Mouse (Mus musculus): ENCODE measurements around the gene Cd3eap. TPM values are rescaled to one million over a fixed set of nuclear protein-coding genes. Genes with fewer than 3 reads are reported as not detected.

Cd3eap gene
- 10 to 100 TPM; 11.4 to 11.5 TPM for total RNA-seq (2021)
- long read RNA-seq, experiment 1, transcript Cd3eap-201 (3 exons, 2,239 nt), result major isoform, 19 of 24 reads
- long read RNA-seq, experiment 1, partial matches to known transcripts, result 1 of 24 reads
- long read RNA-seq, experiment 1, other reads (novel, unspliced or antisense), result 4 of 24 reads
- long read RNA-seq, experiment 2, transcript Cd3eap-201 (3 exons, 2,239 nt), result major isoform, 15 of 27 reads
- long read RNA-seq, experiment 2, partial matches to known transcripts, result 0 of 27 reads
- long read RNA-seq, experiment 2, other reads (novel, unspliced or antisense), result 12 of 27 reads

DNA sequence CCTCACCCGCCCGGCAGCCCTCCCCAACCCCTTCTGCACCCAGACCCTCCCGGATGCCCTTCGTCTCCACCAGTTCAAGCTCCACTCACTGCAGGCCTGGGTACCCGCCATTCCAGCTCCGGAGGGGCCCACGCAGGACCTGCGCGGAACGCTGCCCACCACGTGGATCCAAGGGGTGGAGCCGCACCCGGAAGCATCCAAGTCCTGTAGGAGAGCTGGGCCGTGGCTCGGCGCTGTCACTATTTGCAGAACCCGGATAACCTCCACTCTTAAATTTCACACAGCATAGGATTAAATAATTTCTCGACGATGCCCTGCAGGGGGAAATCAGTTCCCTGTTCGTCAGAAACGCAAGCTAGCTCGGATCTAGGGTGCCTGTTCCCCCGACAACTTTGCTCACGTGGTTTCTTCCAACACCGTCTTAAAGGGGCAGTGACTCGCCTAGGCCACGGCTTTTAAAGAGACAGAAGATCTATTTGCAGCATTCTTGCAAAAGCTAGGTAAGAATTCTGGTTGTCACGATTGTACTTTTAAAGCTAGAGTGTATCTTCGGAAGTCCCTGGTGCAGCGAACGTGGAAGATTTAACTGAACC lies at the start of gene Cd3eap, which contains the start of gene Ppp1r13l:
Gene Cd3eap, minus strand, starts transcription at position 185 of the 593 bp plus-strand sequence.
Gene Ppp1r13l, plus strand, starts transcription at position 451 of the 593 bp plus-strand sequence.
- intact Hi-C loops (cut with DNase I), result no loop called here
- DNase-seq, result peak; percentile 92
- Histone ChIP-seq H3K4me3 (peak within 1 kb of the TSS; percentile 88), H3K27ac (peak within 1 kb of the TSS; percentile 94)
- no peak for TF ChIP-seq CTCF (IDR thresholded peaks at IDR 0.05)

DNA sequence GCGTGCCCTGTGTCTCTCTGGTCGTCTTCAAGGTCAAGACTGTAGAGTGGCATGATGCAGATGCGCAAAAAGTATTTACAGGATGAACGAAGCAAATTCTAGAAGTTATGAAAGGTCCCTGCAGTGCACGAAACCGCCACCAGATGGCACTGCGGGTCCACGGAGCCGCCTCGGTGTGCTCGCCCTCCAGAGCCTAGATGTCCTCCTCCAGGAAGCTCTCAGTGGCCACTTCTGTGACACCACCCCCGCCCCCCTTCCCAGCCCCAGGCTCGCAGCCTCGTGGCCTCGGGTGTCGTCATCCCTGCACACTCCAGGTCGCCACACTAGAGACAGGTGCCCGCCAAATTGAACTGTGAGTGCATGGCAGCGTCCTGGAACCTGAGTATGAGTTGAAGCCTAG lies 46.1 kb upstream of the Cd3eap start:
- H3K4me3 ChIP-seq, result peak overlapping the region; percentile 46
- intact Hi-C loops (cut with DNase I), result loop anchor here (5.0 to 10.0 kb wide), 3 partner anchors 52 to 169 kb away; partner anchors contain the start of genes Bloc1s3, Gemin7, Mark4 and Trappc6a

DNA sequence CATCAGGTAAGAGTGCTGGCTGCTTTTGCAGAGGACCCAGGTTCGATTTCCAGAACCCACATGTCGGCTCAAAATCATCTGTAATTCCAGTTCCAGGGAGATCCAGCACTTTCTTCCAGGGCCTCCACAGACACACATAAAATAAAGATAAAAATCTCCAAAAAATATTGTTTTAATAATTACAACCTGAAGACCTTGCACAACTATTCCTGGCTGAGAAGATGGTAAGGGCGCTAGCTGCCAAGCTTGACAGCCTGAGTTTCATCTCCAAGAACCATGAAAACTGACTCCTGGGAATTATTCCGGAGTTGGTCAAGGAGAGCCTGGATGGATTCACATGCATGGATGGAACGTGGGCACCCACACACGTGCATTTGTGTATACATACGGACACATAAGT lies 45.2 kb upstream of the Cd3eap start, which contains the start of gene Ckm:
Gene Ckm, plus strand, starts transcription at position 301 of the 400 bp plus-strand sequence.
- H3K4me3 ChIP-seq, result peak within 1 kb of the TSS; percentile 79
- peak within 1 kb of the TSS; percentile 78 for H3K27ac ChIP-seq
- intact Hi-C loops (cut with DNase I), result loop anchor here (10.0 kb wide), 2 partner anchors 100 to 170 kb away; partner anchors contain the start of genes Bloc1s3, Gemin7, Trappc6a and Zfp296
- TF ChIP-seq CTCF (IDR thresholded peaks at IDR 0.05), result no peak
- DNase-seq, result no peak

More for the DNA sequence above, 46.1 kb upstream of the Cd3eap start:
- peak; percentile 87 for DNase-seq
- no peak; the same call in none of the 2 replicates for TF ChIP-seq CTCF (IDR thresholded peaks at IDR 0.05)
- H3K27ac ChIP-seq, result peak overlapping the region; percentile 78

DNA sequence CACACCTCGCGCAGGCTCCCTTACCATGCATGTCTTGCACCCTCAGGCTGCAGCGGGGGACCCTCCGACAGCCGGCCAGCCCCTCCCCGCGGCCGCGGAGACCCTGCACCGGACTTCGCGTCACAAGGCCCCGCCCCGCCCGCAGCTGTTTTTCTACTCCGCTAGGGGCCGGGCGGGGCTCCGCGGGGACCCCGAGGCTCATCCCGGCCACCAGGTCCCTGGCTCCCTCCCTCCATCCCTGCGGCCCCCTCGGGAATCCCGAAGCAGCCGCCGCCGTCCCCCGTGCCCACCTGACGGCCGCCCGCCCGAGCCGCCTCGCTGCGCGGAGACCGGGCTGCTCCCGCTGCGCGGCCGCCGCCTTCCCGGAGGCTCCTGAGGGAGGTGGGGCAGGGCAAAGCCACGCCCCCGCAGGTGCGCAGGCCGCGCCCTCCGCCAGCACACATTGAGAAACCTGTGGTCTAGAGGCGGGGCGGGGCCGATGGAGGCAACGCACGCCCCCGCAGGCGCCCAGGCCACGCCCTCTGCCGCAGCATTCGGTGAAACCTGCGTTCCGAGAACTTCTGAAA lies 44.5 kb upstream of the Cd3eap start, which contains the start of gene Klc3:
Gene Klc3, minus strand, starts transcription at position 374 of the 566 bp plus-strand sequence.
- no peak for TF ChIP-seq CTCF (IDR thresholded peaks at IDR 0.05)
- Histone ChIP-seq H3K27ac (0 out of 2 replicates have a peak within 1 kb of the TSS, but pooled peaks have one; percentile 3), H3K4me3 (peak within 1 kb of the TSS; percentile 79)
- DNase-seq, result peak; percentile 74
- intact Hi-C loops (cut with DNase I), result loop anchor here (10.0 kb wide), 2 partner anchors 101 to 171 kb away; partner anchors contain the start of genes Bloc1s3, Gemin7, Trappc6a and Zfp296

- Histone ChIP-seq H3K4me3 (no peak overlapping the region), H3K27ac (no peak overlapping the region)
- intact Hi-C loops (cut with DNase I), result loop anchor here (10.0 kb wide), 2 partner anchors 102 to 172 kb away; partner anchors contain the start of genes Bloc1s3, Gemin7, Trappc6a and Zfp296
- no peak for DNase-seq
- TF ChIP-seq CTCF (IDR thresholded peaks at IDR 0.05), result no peak
Measured at GRCm38 (mm10) chr7:19402535-19403112, 43.3 kb upstream of the Cd3eap start.

DNA sequence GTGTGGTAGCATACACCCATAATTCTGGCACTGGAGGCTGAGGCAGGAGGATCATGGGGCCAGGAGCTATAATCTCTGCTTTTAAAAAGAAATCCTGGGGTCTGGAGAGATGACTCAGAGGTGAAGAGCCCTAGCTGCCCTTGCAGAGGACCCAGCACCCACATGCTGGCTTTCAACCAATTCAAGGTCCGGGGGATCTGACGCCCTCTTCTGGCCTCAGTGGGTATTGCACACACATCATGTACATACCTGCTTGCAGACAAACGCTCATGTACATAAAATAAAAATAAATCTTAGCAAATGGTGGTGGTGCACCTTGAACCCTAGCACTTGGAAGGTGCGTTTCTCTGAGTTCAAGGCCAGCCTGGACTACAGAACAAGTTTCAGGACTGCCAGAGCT lies 41.7 kb upstream of the Cd3eap start:
- no peak for DNase-seq
- peak; percentile 40 for TF ChIP-seq CTCF (IDR thresholded peaks at IDR 0.05)
- intact Hi-C loops (cut with DNase I), result loop anchor here (10.0 kb wide), 2 partner anchors 104 to 174 kb away; partner anchors contain the start of genes Bloc1s3, Gemin7, Trappc6a and Zfp296

DNA sequence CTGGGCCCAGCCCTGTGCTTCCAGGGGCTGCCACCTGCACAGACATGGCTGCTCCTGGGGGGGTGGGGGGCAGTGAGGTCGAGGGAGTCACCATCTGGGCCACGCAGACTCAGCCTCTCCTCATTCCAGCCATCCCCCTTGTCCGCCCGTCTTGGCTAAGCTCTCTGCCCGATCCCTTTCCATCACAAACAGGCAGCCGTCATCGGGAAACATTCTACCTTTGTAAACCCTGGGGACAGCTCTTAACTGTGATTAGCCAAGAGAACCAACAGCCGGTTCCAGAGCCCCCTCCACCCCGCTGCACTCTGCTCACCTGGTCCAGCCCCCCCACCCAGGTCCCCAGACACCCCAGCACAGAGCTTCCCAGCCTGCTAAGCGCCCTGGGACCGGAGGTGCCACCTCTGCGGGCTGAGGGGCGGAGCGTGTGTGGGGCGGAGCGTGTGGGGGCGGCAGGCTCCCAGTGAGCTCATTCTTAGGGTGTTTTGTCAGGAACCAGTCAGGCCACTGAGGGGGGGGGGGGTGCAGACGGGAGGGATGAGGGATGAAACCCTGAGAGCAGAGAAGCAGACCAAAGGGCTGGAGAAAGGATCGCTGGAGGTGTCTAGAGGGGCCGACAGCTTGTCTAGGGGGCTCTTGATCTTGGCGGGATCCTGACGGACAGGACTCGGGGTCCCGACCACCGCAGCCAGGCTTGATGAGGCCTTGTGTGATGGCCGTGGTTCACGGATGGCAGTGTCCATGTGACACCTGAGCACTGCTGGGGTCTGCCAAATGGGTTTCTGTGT lies 40.4 kb upstream of the Cd3eap start:
- Histone ChIP-seq H3K4me3 (peak overlapping the region; percentile 49), H3K27ac (no peak overlapping the region)
- TF ChIP-seq CTCF (IDR thresholded peaks at IDR 0.05), result no peak
- intact Hi-C loops (cut with DNase I), result loop anchor here (10.0 kb wide), 2 partner anchors 105 to 175 kb away; partner anchors contain the start of genes Bloc1s3, Gemin7, Trappc6a and Zfp296
- peak; percentile 38 for DNase-seq

More for the DNA sequence above, 41.7 kb upstream of the Cd3eap start:
- Histone ChIP-seq H3K27ac (no peak overlapping the region), H3K4me3 (no peak overlapping the region)

GRCm38 (mm10) chr7:19394484-19394883 lies 35.2 kb upstream of the Cd3eap start:
- Histone ChIP-seq H3K27ac (no peak overlapping the region), H3K4me3 (no peak overlapping the region)
- no peak for DNase-seq
- TF ChIP-seq CTCF (IDR thresholded peaks at IDR 0.05), result no peak
- intact Hi-C loops (cut with DNase I), result no loop called here

DNA sequence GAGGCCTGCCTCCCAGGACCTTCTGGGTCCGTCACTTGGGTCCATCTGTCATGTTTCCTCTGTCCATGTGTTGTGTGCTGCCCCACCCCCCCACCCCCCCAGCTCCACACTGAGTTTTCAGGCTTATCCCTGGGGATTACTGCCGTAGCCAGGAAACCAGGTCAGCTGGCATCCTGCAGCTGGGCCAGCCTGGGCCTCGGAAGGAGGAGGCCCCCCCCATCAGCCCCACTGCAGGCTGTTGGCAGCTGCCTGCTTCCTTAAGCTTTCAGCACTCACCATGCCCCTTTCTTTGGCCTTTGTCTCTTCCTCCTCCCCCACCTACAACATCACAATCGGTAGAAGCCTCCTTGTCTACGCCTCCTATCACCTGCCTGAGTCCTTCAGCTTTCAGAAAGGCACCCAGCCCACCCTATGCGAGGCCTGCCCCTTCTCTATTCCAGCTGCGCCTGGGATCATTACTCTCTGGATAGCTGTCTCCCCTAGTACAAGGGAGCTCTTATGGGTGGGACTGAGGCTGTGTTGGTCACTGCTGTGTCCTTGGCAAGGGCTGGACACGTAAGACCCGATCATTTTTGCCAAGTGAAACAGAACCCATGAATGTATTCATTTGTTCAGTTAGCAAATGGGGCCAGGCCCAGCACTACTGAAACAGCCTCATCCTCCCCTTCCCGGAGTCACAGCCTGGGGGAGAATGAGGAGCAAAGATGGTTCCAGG lies 29.6 kb upstream of the Cd3eap start:
- TF ChIP-seq CTCF (IDR thresholded peaks at IDR 0.05), result no peak
- Histone ChIP-seq H3K27ac (no peak overlapping the region), H3K4me3 (no peak overlapping the region)
- no peak for DNase-seq
- intact Hi-C loops (cut with DNase I), result no loop called here

DNA sequence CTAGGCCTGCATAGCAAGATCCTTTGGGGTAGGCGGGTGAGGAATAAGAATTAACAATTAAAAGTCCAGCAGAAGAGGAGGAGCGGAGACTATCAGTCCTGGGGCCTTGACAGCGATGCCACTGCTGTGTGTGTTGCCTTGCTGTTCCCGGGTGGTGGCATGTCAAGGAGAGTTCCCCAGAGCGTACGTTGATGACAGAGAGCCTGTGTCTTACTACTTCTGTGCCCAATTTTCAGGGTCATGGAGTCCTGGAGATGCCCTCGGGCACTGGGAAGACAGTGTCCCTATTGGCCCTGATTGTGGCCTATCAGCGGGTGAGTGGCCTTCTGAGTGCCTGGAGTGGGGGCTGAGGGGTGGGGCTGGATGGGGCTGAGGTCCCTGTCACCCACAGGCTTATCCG lies 24.4 kb upstream of the Cd3eap start:
- intact Hi-C loops (cut with DNase I), result no loop called here
- H3K27ac ChIP-seq, result no peak overlapping the region
- no peak for DNase-seq
- H3K4me3 ChIP-seq, result no peak overlapping the region
- no peak for TF ChIP-seq CTCF (IDR thresholded peaks at IDR 0.05)

- no peak for DNase-seq
- TF ChIP-seq CTCF (IDR thresholded peaks at IDR 0.05), result peak; percentile 19; the same call in 1 of the 2 replicates
- peak overlapping the region; percentile 83 for H3K27ac ChIP-seq
- intact Hi-C loops (cut with DNase I), result no loop called here
- H3K4me3 ChIP-seq, result peak overlapping the region; percentile 83
Measured at GRCm38 (mm10) chr7:19382166-19382541, 22.9 kb upstream of the Cd3eap start.
